Mouse (Mus musculus) bone marrow macrophage, adult 2 months (primary cell): ENCODE measurements at regions not wholly inside any gene's neighbourhood (a gene's known extent, or its start where the extent isn't known, plus 50 kb on each side); places are given as distances from the start of the nearest gene placed in this dataset.

ENCODE experiments used
- CTCF ChIP-seq: IDR thresholded peaks from 2 replicates; pipeline ENCODE4 v1.5.1; 2012; ENCODE audit warnings: low read depth, mild to moderate bottlenecking, low read length, moderate library complexity
- POLR2A ChIP-seq: IDR thresholded peaks from 2 replicates; pipeline ENCODE4 v1.6.1; 2012; ENCODE audit warnings: mild to moderate bottlenecking, low read depth, low read length, borderline replicate concordance

DNA sequence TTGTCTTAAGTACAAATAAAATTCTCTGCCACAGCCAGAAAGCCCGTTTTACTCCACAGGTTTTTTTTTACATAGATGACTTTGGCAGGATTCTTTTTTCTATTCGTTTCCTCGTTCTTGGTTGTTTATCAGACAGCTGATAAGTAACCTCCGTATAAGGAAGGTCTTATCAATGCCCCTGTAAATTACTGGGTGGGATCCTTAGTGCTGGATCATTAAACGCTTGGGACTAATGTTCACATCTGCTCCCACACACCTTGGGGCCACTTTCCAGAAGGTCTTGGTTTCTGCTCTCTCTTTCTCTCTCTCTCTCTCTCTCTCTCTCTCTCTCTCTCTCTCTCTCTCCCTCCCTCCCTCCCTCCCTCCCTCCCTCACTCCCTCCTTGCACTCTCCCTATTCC is 134.6 kb downstream of the Gsdmc2 start:
- no peak for TF ChIP-seq CTCF
- TF ChIP-seq POLR2A: no peak
